Mouse (Mus musculus): ENCODE results near the gene Ahctf1.

- TF ChIP-seq POLR2A (IDR thresholded peaks at IDR 0.05; ENCODE audit: insufficient read depth, low read length) (no peak), CTCF (IDR thresholded peaks at IDR 0.05; ENCODE audit: low read depth, low read length) (no peak), EP300 (IDR thresholded peaks at IDR 0.05; ENCODE audit: insufficient read depth, low read depth, low read length) (no peak)
These were observed 51.2 kb downstream of the Ahctf1 start for GRCm38 (mm10) chr1:179752276-179752675.

Measured in ES-Bruce4 (cell line).